Mouse (Mus musculus): ENCODE data around the gene Pik3r5.

DNA sequence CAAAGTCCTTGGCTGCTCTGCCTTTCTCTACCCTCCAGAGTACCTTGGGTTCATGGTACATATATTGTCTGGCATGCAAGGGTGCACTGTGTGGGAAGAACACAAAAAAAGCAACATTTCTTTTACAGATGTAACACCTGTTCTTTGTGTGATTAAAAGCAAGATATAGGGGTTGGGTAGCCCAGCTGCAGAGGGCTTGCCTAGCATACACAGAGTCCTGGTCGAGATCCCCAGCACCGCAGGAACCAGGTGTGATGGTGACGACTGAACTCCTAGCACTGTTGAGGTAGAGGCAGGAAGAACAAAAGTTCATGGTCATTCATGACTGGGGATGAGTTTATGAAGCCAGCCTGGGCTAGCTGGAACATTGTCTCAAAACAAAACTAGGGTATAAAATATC, 30.8 kb downstream of the Pik3r5 start:
- TF ChIP-seq EP300 (IDR thresholded peaks at IDR 0.05; ENCODE audit: low read depth) (no peak), CTCF (IDR thresholded peaks at IDR 0.05; ENCODE audit: low read depth) (no peak)
